Mouse (Mus musculus) limb, embryonic 11.5 days (tissue): ENCODE measurements at regions not wholly inside any gene's neighbourhood (a gene's known extent, or its start where the extent isn't known, plus 50 kb on each side); places are given as distances from the start of the nearest gene placed in this dataset.

Source experiments
- ATAC-seq: fragments of 200-750 bp; cut with Nextera tagmentation; 2 replicates; pipeline ENCODE4 v1.8.0; 2017; ENCODE audit warnings: low read depth; ENCODE audit not compliant: insufficient number of reproducible peaks, low FRiP score, low TSS enrichment
- DNase-seq: peaks from one replicate; pipeline ENCODE4 v3.0.0-alpha.2; 2015; ENCODE audit warnings: low spot score
- H3K27ac ChIP-seq: fragments of 300-500 bp; sonication (generic); replicated peaks from 2 replicates; pipeline ENCODE4 v1.5.1; 2014; ENCODE audit warnings: low read depth, mild to moderate bottlenecking, low read length
- H3K27me3 ChIP-seq: fragments of 300-500 bp; sonication (generic); 2 replicates; pipeline ENCODE4 v1.6.1; 2014; ENCODE audit warnings: mild to moderate bottlenecking, low read length, mixed read lengths; ENCODE audit not compliant: control insufficient read depth, insufficient read depth
- H3K36me3 ChIP-seq: fragments of 300-500 bp; sonication (generic); 2 replicates; pipeline ENCODE4 v1.6.1; 2014; ENCODE audit warnings: mild to moderate bottlenecking, low read length, moderate library complexity, mixed read lengths; ENCODE audit not compliant: control insufficient read depth, insufficient read depth
- H3K4me1 ChIP-seq: fragments of 300-500 bp; sonication (generic); 2 replicates; pipeline ENCODE4 v1.6.1; 2014; ENCODE audit warnings: low read length, mixed read lengths; ENCODE audit not compliant: control insufficient read depth, insufficient read depth
- H3K4me2 ChIP-seq: fragments of 300-500 bp; sonication (generic); 2 replicates; pipeline ENCODE4 v1.6.1; 2014; ENCODE audit warnings: low read depth, mild to moderate bottlenecking, moderate library complexity; ENCODE audit not compliant: severe bottlenecking
- H3K4me3 ChIP-seq: fragments of 300-500 bp; sonication (generic); 2 replicates; pipeline ENCODE4 v1.5.1; 2014; ENCODE audit warnings: low read depth, low read length
- H3K9ac ChIP-seq: fragments of 300-500 bp; sonication (generic); 2 replicates; pipeline ENCODE4 v1.6.1; 2014; ENCODE audit warnings: mild to moderate bottlenecking, low read length
- H3K9me3 ChIP-seq: fragments of 300-500 bp; sonication (generic); 2 replicates; pipeline ENCODE4 v1.6.1; 2016; ENCODE audit warnings: low read length; ENCODE audit not compliant: control insufficient read depth
- WGBS: fragments of 180-500 bp; shearing (Covaris S2); extraction: QIAGEN DNeasy Blood & Tissue Kit; methylation state at CpG from one replicate; pipeline ENCODE4 v1.1.7; 2014; 5-methylcytosine and 5-hydroxymethylcytosine counted together

DNA sequence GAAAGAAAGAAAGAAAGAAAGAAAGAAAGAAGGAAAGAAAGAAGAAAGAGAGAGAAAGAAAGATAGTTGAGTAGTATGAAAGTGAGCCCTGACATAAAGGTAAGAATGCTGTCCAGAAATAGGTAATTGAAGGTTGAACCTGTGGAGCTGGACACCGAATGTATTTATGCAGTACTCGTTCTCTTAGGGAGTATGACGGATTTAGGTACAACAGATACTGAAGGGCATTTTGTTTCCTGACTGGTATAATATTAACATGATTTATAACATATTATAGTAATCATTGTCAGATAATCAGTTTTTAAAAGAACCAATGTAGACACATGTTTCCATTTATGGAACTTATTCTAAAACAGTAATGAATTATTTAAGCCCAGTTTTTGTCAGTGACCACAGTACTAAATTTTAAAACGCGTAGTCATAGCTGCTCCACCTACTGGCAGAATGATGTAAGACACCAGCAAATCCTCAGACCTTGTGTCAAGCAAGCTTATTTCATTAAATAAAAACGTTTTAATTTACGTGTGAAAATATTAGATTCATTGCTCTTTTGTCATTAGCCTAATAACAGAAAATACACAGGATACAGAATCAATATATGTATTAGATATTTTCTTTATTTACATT is 191.0 kb downstream of the Vgll3 start:
- ATAC-seq (no peak), DNase-seq (peak; percentile 67)
- Histone ChIP-seq H3K9me3 (no peaks in the 10 kb centered on the region), H3K9ac (no peak overlapping the region), H3K27ac (no peak overlapping the region), H3K4me1 (no peaks in the 10 kb centered on the region), H3K36me3 (no peaks in the 10 kb centered on the region), H3K4me3 (no peak overlapping the region), H3K27me3 (no peaks in the 10 kb centered on the region), H3K4me2 (no peak overlapping the region)
- 49% methylated on average over 7 of the region's 7 CpGs for WGBS

DNA sequence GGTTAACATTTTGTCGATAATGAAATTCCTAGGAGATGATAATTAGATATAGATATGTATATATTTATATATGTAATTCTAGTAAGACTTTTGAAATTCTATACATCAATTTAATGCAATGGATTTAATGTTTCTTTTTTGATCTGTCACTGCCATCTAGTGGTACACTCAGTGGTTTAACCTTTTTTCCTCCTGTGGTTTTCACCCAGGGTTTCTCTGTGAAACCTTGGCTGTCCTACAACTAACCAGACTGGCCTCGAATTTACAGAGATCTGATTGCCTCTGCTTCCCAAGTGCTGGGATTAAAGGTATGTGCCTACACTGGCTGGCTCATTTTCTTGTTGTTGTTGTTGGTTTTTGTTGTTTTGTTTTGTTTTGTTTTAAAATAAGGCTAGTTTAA is 198.6 kb downstream of the Vgll3 start:
- Histone ChIP-seq H3K27me3 (no peaks in the 10 kb centered on the region), H3K27ac (no peak overlapping the region), H3K4me2 (no peak overlapping the region), H3K4me1 (no peaks in the 10 kb centered on the region), H3K9me3 (no peaks in the 10 kb centered on the region), H3K9ac (no peak overlapping the region), H3K4me3 (no peak overlapping the region), H3K36me3 (no peaks in the 10 kb centered on the region)
- WGBS: 13% methylated on average over 2 of the region's 2 CpGs
- no peak; the same call in 1 of the 2 replicates for ATAC-seq
- DNase-seq: no peak

DNA sequence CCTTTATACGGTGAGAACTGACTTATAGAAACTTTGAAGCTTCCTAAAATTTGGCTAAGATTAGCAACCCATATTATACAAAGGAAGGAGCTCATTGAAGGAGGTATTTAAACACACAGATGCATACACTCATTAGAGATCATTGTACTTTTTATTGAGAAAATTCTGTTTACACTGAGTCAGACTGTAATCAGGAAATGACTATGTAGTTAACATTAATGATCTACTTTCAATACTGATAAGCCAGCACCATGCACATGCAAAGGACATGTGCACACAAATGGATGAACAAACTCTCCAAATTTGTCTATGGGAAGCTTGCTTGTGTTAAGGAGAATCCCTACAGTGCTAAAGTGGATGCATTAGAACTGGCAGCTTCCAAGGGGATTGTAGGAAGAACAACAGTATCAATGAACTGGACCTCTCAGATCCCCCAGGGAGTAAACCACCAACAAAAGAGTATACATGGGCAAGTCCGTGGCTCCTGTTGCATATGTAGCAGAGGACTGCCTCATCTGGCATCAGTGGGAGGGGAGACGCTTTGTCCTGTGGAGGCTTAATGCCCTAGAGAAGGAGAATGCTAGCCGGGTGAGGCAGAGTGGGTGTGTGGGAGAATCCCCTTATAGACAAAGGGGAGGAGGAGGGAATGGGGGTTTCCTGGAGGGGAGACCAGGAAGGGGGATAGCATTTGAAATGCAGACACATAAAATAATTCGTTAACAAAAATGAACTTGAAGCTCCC is 200.0 kb downstream of the Vgll3 start:
- no peaks in the 10 kb centered on the region for H3K36me3 ChIP-seq
- H3K27me3 ChIP-seq: no peaks in the 10 kb centered on the region
- DNase-seq (no peak), ATAC-seq (no peak)
- H3K9me3 ChIP-seq: no peaks in the 10 kb centered on the region
- H3K27ac ChIP-seq: no peak overlapping the region
- H3K4me2 ChIP-seq: no peak overlapping the region
- WGBS: 61% methylated on average over 5 of the region's 5 CpGs
- H3K4me1 ChIP-seq: no peaks in the 10 kb centered on the region
- no peak overlapping the region for H3K4me3 ChIP-seq
- H3K9ac ChIP-seq: no peak overlapping the region

DNA sequence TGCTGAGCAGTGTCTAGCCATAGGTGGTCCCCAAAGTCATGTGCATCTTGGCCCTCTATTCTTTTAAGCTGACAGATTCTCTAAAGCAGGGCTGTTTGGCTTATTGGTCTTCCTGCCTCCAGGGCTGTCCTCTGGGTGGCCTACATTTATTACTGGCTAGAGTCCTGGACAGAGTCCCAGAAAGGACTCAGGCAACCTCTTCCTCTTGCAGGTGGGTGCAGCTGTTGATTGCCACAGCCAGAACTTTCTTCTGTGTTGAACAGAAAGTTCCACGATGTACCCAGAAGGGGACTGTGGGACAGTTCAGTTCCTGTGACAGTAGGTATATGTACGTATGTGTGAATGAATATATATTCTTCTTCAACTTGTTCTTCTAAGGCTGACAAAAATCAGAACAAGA is 202.0 kb downstream of the Vgll3 start:
- H3K4me1 ChIP-seq: no peaks in the 10 kb centered on the region
- no peaks in the 10 kb centered on the region for H3K27me3 ChIP-seq
- H3K36me3 ChIP-seq: no peaks in the 10 kb centered on the region
- no peak for DNase-seq
- WGBS: 87% methylated on average over 2 of the region's 2 CpGs
- H3K4me2 ChIP-seq: no peak overlapping the region
- no peak for ATAC-seq
- no peak overlapping the region for H3K4me3 ChIP-seq
- no peaks in the 10 kb centered on the region for H3K9me3 ChIP-seq
- H3K27ac ChIP-seq: no peak overlapping the region
- H3K9ac ChIP-seq: no peak overlapping the region

DNA sequence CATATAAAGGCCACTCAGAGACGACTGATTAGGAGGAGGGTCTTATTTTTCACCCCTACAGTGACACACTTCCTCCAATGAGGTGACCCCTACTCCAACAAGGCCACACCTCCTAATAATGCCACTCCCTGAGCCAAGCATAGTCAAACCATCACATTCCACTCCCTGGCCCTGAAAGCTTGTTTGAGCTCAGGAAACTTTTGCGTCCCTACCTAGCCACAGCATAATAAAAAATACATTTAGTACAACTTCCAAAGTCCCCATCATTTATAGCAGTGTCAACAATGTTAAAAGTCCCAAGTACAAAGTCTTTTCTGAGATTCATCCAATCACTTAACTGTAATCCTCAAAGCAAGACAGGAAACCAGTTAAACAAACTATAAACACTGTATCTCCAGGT is 208.3 kb downstream of the Vgll3 start:
- Histone ChIP-seq H3K27me3 (no peaks in the 10 kb centered on the region), H3K4me1 (no peaks in the 10 kb centered on the region), H3K9me3 (no peaks in the 10 kb centered on the region), H3K9ac (no peak overlapping the region), H3K36me3 (no peaks in the 10 kb centered on the region), H3K27ac (no peak overlapping the region), H3K4me3 (no peak overlapping the region), H3K4me2 (no peak overlapping the region)
- WGBS: 49% methylated on average over 2 of the region's 2 CpGs
- ATAC-seq (no peak), DNase-seq (no peak)
